Mouse (Mus musculus): Measurements from ENCODE around the gene Dok7. TPM values are rescaled to one million over a fixed set of nuclear protein-coding genes. Genes with fewer than 3 reads are reported as not detected.

Dok7 gene
- polyA plus RNA-seq (2015; fragmentation: Illumina TruSeq; extraction: RNeasy Lipid Tissue Mini Kit (QIAGEN cat#74804); ENCODE audit: insufficient read depth, low read depth, low replicate concordance): 0.55 TPM

DNA sequence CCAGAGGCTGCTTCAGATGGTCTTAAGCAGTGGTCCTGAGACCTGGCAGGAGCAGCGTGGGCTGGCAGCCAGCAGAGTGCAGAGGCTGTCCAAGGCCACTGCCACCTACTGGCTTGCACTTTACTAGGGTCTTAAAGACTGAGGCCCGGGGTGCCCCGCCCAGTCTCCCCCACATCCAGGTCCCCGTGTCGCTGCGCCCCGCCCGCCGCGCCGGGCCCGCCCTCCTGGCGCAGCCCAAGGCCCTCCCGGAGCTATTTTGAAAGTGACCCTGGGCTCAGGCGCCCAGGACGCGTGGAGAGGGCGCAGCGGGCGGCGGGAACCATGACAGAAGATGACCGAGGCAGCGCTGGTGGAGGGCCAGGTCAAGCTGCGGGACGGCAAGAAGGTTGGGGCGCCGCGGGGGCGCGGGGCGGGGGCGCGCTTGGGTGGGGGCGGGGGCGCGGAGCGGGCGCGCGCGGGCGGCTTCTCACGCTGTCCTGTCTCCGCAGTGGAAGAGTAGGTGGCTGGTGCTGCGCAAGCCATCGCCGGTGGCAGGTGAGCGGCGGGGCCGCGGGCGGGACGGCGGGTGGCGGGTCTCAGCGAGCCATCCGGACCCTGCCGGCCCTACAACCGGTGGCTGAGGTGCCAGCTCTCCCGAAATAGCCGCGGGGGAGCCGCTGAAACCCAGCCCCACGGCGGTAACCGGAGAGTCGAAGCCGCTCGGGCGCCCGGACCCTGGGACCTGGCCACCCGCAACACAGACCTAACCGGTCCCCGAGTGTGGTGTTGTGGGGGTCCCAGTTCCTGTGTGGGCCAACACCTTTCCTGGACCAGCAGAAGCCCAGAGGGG lies at the start of gene Dok7:
Dok7 (plus strand) TSS at position 163 of the 829 bp plus-strand sequence.

GRCm38 (mm10) chr5:35041268-35041829 lies 15.2 kb upstream of the Dok7 start, which contains the start of gene Hgfac:
Hgfac (plus strand) TSS chr5:35041509.

GRCm38 (mm10) chr5:35104960-35105921 lies 48.7 kb downstream of the Dok7 start, which contains the start of gene Lrpap1:
Lrpap1 (minus strand) TSS chr5:35105766.

Other genes starting within 250 kb of the Dok7 start
- gene Msantd1, start 148.8 kb upstream of the Dok7 start, polyA plus RNA-seq (2015; fragmentation: Illumina TruSeq; extraction: RNeasy Lipid Tissue Mini Kit (QIAGEN cat#74804); ENCODE audit: insufficient read depth, low read depth, low replicate concordance): 2.8 TPM
- gene Rgs12, start 107.3 kb upstream of the Dok7 start, polyA plus RNA-seq (2015; fragmentation: Illumina TruSeq; extraction: RNeasy Lipid Tissue Mini Kit (QIAGEN cat#74804); ENCODE audit: insufficient read depth, low read depth, low replicate concordance): 8.1 TPM
- gene Hgfac, start 15.3 kb upstream of the Dok7 start, polyA plus RNA-seq (2015; fragmentation: Illumina TruSeq; extraction: RNeasy Lipid Tissue Mini Kit (QIAGEN cat#74804); ENCODE audit: insufficient read depth, low read depth, low replicate concordance): 69.7 TPM
- gene Lrpap1, start 49.0 kb downstream of the Dok7 start, polyA plus RNA-seq (2015; fragmentation: Illumina TruSeq; extraction: RNeasy Lipid Tissue Mini Kit (QIAGEN cat#74804); ENCODE audit: insufficient read depth, low read depth, low replicate concordance): 16.4 TPM
- not detected for gene Adra2c, start 221.6 kb downstream of the Dok7 start, polyA plus RNA-seq (2015; fragmentation: Illumina TruSeq; extraction: RNeasy Lipid Tissue Mini Kit (QIAGEN cat#74804); ENCODE audit: insufficient read depth, low read depth, low replicate concordance)

All from pancreas, adult 10 weeks (tissue).